ENCODE assay signal across 8 mouse cellular contexts in the genomic region with DNA sequence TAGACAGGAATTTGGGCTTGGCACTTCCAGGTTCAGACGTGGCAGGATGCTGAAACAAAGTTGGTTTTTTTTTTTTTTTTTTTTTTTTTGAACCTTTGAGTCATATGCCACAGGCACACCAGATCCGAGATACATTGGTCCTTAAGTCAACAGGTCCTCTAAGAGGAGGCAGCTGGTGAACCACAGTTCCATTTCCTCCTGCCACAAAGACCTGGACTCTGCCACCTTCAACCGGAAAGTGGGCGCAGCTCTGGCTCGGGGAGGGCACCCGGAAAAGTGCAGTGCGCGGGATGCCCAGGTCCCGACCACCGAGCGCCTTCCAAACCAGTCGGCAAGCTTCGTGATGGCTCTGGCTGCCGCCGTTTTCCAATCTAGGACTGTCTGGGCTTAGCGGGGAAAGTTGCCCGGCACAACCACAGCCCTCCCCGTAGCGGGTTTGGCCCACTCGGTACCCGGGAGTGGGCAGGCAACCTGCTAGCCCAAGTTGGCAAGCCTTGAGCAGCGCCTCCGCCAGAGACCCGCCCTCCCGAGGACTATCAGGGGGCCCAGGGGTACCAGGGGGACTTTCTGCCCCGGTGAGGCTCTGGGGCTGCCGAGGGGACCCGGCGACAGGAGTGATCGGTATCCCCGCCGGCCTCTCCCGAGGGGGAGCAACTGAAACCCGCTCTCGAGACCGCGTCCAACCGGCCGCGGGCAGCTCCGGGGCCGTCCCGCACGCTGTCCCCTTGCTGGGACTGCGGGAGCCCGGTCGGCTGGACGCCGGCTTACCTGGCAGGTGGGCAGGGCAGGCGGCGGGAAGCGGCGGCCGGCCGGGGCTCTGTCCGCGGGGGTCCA. TPM values are rescaled to one million over a fixed set of nuclear protein-coding genes. Genes with fewer than 3 reads are reported as not detected.
DNase-seq lines count a peak whose midpoint lies in the region; ATAC-seq and TF ChIP-seq lines count a peak whose summit lies in the region.

No protein-coding gene starts in this region.

- no peak for TF ChIP-seq POLR2A in embryonic fibroblast, embryonic 13.5 days (IDR thresholded peaks at IDR 0.05; ENCODE audit: low read depth, low read length)

- peak; percentile 77 for ATAC-seq in hindbrain, embryonic 15.5 days (ENCODE audit: low FRiP score, low read depth)
- peak; percentile 47; the same call in 1 of the 2 replicates for ATAC-seq in liver, embryonic 11.5 days (replicated peaks; ENCODE audit: low FRiP score)
- peak; percentile 64 for ATAC-seq in neural tube, embryonic 11.5 days (ENCODE audit: insufficient read depth, low FRiP score, low TSS enrichment)

- H3K9ac ChIP-seq in hindbrain, embryonic 15.5 days = peak overlapping the region; percentile 53
- peak overlapping the region; percentile 8; the same call in 1 of the 2 replicates for H3K9ac ChIP-seq in liver, embryonic 11.5 days (ENCODE audit: low read depth, low read length)
- H3K9ac ChIP-seq in neural tube, embryonic 11.5 days (ENCODE audit: low read length) = peak overlapping the region; percentile 59

- no peaks in the 10 kb centered on the region for H3K9me3 ChIP-seq in hindbrain, embryonic 15.5 days
- no peaks in the 10 kb centered on the region for H3K9me3 ChIP-seq in liver, embryonic 11.5 days (ENCODE audit: control insufficient read depth, low read length)
- no peaks in the 10 kb centered on the region for H3K9me3 ChIP-seq in neural tube, embryonic 11.5 days (ENCODE audit: control insufficient read depth, low read length)

- no peak for TF ChIP-seq CTCF in left cerebral cortex, adult 2 months (IDR thresholded peaks at IDR 0.05)
- TF ChIP-seq CTCF in embryonic fibroblast, embryonic 13.5 days (IDR thresholded peaks at IDR 0.05; ENCODE audit: borderline replicate concordance, insufficient read depth, low read length) = no peak

- WGBS in hindbrain, embryonic 15.5 days = under 1% methylated on average over 54 of the region's 57 CpGs
- whole genome bisulfite sequencing in liver, embryonic 11.5 days = under 1% methylated on average over 57 of the region's 57 CpGs
- under 1% methylated on average over 51 of the region's 57 CpGs for WGBS in neural tube, embryonic 11.5 days

- peaks cover 7% of the 10 kb centered on the region; the same call in 1 of the 2 replicates for H3K27me3 ChIP-seq in hindbrain, embryonic 15.5 days
- H3K27me3 ChIP-seq in liver, embryonic 11.5 days (replicated peaks; ENCODE audit: control insufficient read depth, insufficient read depth, low read length) = peaks cover 29% of the 10 kb centered on the region
- peaks cover 20% of the 10 kb centered on the region for H3K27me3 ChIP-seq in neural tube, embryonic 11.5 days (ENCODE audit: control insufficient read depth, insufficient read depth, low read length)

- peak overlapping the region; percentile 99 for H3K4me2 ChIP-seq in hindbrain, embryonic 15.5 days
- H3K4me2 ChIP-seq in liver, embryonic 11.5 days = peak overlapping the region; percentile 97
- H3K4me2 ChIP-seq in neural tube, embryonic 11.5 days (ENCODE audit: low read depth) = peak overlapping the region; percentile 100

- DNase-seq in left cerebral cortex, adult 2 months (ENCODE audit: extremely low spot score in 1 of 2, low spot score in 2 of 2) = peak; percentile 16 to 19
- no peak for DNase-seq in left cerebral cortex, adult 9 months (ENCODE audit: low spot score in 2 of 2)
- DNase-seq in ZHBTc4 (ENCODE audit: low read depth, low spot score) = peak; percentile 53
- peak; percentile 53 for DNase-seq in liver, embryonic 11.5 days (ENCODE audit: low spot score)
- DNase-seq in neural tube, embryonic 11.5 days (ENCODE audit: low spot score) = peak; percentile 45
- peak; percentile 14 for DNase-seq in urinary bladder, postnatal 25 days (ENCODE audit: low spot score)

- H3K4me3 ChIP-seq in left cerebral cortex, adult 2 months = peak overlapping the region; percentile 68
- peak overlapping the region; percentile 64 for H3K4me3 ChIP-seq in embryonic fibroblast, embryonic 13.5 days (ENCODE audit: insufficient read depth, low read length)
- peak overlapping the region; percentile 64 for H3K4me3 ChIP-seq in hindbrain, embryonic 15.5 days
- peak overlapping the region; percentile 61 for H3K4me3 ChIP-seq in liver, embryonic 11.5 days (ENCODE audit: low read depth, low read length)
- peak overlapping the region; percentile 62 for H3K4me3 ChIP-seq in neural tube, embryonic 11.5 days (ENCODE audit: low read depth, low read length)

- H3K4me1 ChIP-seq in embryonic fibroblast, embryonic 13.5 days (ENCODE audit: control insufficient read depth, insufficient read depth, low read length) = no peaks in the 10 kb centered on the region
- H3K4me1 ChIP-seq in hindbrain, embryonic 15.5 days (replicated peaks) = peaks cover 9% of the 10 kb centered on the region
- H3K4me1 ChIP-seq in liver, embryonic 11.5 days (replicated peaks; ENCODE audit: control insufficient read depth, insufficient read depth, low read length) = peaks cover 4% of the 10 kb centered on the region; the same call in 1 of the 2 replicates
- no peaks in the 10 kb centered on the region; the same call in 1 of the 2 replicates for H3K4me1 ChIP-seq in neural tube, embryonic 11.5 days (ENCODE audit: control insufficient read depth, insufficient read depth, low read length)

- intact Hi-C loops in left cerebral cortex, adult 2 months (cut with DNase I) = no loop called here

- no peak overlapping the region for H3K27ac ChIP-seq in left cerebral cortex, adult 2 months
- no peak overlapping the region for H3K27ac ChIP-seq in embryonic fibroblast, embryonic 13.5 days (ENCODE audit: insufficient read depth, low read length)
- no peak overlapping the region for H3K27ac ChIP-seq in hindbrain, embryonic 15.5 days (replicated peaks)
- no peak overlapping the region for H3K27ac ChIP-seq in liver, embryonic 11.5 days (ENCODE audit: low read depth, low read length)
- no peak overlapping the region for H3K27ac ChIP-seq in neural tube, embryonic 11.5 days (ENCODE audit: low read depth, low read length)

- H3K36me3 ChIP-seq in hindbrain, embryonic 15.5 days = no peaks in the 10 kb centered on the region
- no peaks in the 10 kb centered on the region for H3K36me3 ChIP-seq in liver, embryonic 11.5 days (ENCODE audit: control insufficient read depth, insufficient read depth, low read length)
- H3K36me3 ChIP-seq in neural tube, embryonic 11.5 days (ENCODE audit: control insufficient read depth, insufficient read depth, low read length) = no peaks in the 10 kb centered on the region

RNA-seq across cellular contexts. Expression of gene Galnt3, which starts 0.8 kb away (rescaled TPM):
- 1 to 10 TPM; 2.3 to 2.6 TPM for total RNA-seq in left cerebral cortex, adult 2 months (2021)
- polyA plus RNA-seq in embryonic fibroblast, embryonic 13.5 days (2011; ENCODE audit: insufficient read length, low read depth, missing spikeins) = 3.0 and 3.7 TPM in 2 replicates
- polyA plus RNA-seq in hindbrain, embryonic 15.5 days (2015; fragmentation: Nextera tagmentation; extraction: Ambion mirVana) = 0.65 and 0.77 TPM in 2 replicates
- polyA plus RNA-seq in liver, embryonic 11.5 days (2014; fragmentation: Nextera tagmentation; extraction: Ambion mirVana) = 0.39 and 0.51 TPM in 2 replicates
- 0.34 and 0.45 TPM in 2 replicates for polyA plus RNA-seq in neural tube, embryonic 11.5 days (2014; fragmentation: Nextera tagmentation; extraction: Ambion mirVana)

Comparison
In these comparisons a context has a peak if more than half of its experiments do, and no peak if none do; other contexts are left out.
1. DNase-seq: peak in left cerebral cortex, adult 2 months (2 of 2), ZHBTc4 (single experiment), liver, embryonic 11.5 days (single experiment), neural tube, embryonic 11.5 days (single experiment) and urinary bladder, postnatal 25 days (single experiment); none in left cerebral cortex, adult 9 months (0 of 2).
2. H3K9ac ChIP-seq: peak in every context shown above with its lines; median percentile 59 in neural tube, embryonic 11.5 days; 53 in hindbrain, embryonic 15.5 days; 8 in liver, embryonic 11.5 days.
3. Peak in every context shown above with its lines, with median percentiles within 50 percentile points of each other: H3K4me3 ChIP-seq, ATAC-seq and H3K4me2 ChIP-seq.